In genomic region chr1:183213850-183214249, GRCm38 (mm10) we compare ENCODE assay signal across 23 mouse cellular contexts. TPM values are rescaled to one million over a fixed set of nuclear protein-coding genes. Genes with fewer than 3 reads are reported as not detected.
DNase-seq lines count a peak whose midpoint lies in the region; ATAC-seq and TF ChIP-seq lines count a peak whose summit lies in the region.
"Had no signal": no experiment of that assay in that cellular context is flagged by ENCODE, and none has a peak within 500 bp of the region (broad histone marks: within the 10 kb centered on the region; RNA-seq: fewer than 3 reads in every experiment).

No protein-coding gene starts in this region.

- no peak overlapping the region for H3ac ChIP-seq in myocyte (ENCODE audit: control insufficient read depth, insufficient read length)

- 72% methylated on average over 6 of the region's 6 CpGs for WGBS in liver, embryonic 12.5 days (ENCODE audit: insufficient replicate concordance)

- H3K27ac ChIP-seq in liver, embryonic 12.5 days: peak overlapping the region; percentile 76
- H3K27ac ChIP-seq: embryonic facial prominence, embryonic 15.5 days; forebrain, embryonic 13.5 days; heart, embryonic 10.5 days; hindbrain, embryonic 14.5 days; kidney, embryonic 15.5 days; left cerebral cortex, adult 2 months; limb, embryonic 12.5 days; lung, embryonic 15.5 days; midbrain, embryonic 15.5 days had no signal

- no peak for TF ChIP-seq POLR2A in myocyte (IDR thresholded peaks at IDR 0.05; ENCODE audit: insufficient read length, low read depth)

- peaks cover 24% of the 10 kb centered on the region for H3K4me1 ChIP-seq in liver, embryonic 12.5 days
- H3K4me1 ChIP-seq: lung, embryonic 15.5 days had no signal

- peaks cover 69% of the 10 kb centered on the region for H3K79me2 ChIP-seq in myocyte (ENCODE audit: control insufficient read depth, insufficient read depth)

- H3K9me3 ChIP-seq in liver, embryonic 12.5 days (replicated peaks): no peaks in the 10 kb centered on the region
- H3K9me3 ChIP-seq: embryonic facial prominence, embryonic 15.5 days; forebrain, embryonic 13.5 days; heart, embryonic 10.5 days; kidney, embryonic 15.5 days; limb, embryonic 12.5 days; lung, embryonic 15.5 days; midbrain, embryonic 15.5 days had no signal

- DNase-seq in thymus, postnatal 14 days: peak; percentile 48
- no peak for DNase-seq in thymus, adult 18-20 months
- DNase-seq in c-Kit-negative CD71-positive TER-119-positive erythroid progenitor cells, embryonic 14.5 days (ENCODE audit: low read depth, low spot score): peak; percentile 46
- DNase-seq in adrenal gland, postnatal 4 days (ENCODE audit: low spot score in 2 of 2): no peak
- DNase-seq in frontal cortex, postnatal 10 days (ENCODE audit: low spot score in 2 of 2): no peak
- DNase-seq in right cerebral cortex, postnatal 25 days: no peak
- DNase-seq: adrenal gland, postnatal 10 days; cerebellum, adult 9-11 months; gastrocnemius, postnatal 25 days; heart, postnatal 14 days; spleen, adult 18-20 months had no signal

- H3K9ac ChIP-seq in liver, embryonic 12.5 days: no peak overlapping the region
- H3K9ac ChIP-seq: embryonic facial prominence, embryonic 15.5 days; forebrain, embryonic 13.5 days; hindbrain, embryonic 14.5 days; kidney, embryonic 15.5 days; limb, embryonic 12.5 days; lung, embryonic 15.5 days; midbrain, embryonic 15.5 days had no signal

- ATAC-seq in liver, embryonic 12.5 days: peak; percentile 78
- ATAC-seq: forebrain, embryonic 13.5 days; intestine, embryonic 16.5 days; midbrain, embryonic 15.5 days had no signal

- H3K36me3 ChIP-seq in liver, embryonic 12.5 days: no peaks in the 10 kb centered on the region; the same call in 1 of the 2 replicates
- no peaks in the 10 kb centered on the region for H3K36me3 ChIP-seq in myocyte (ENCODE audit: control insufficient read depth, insufficient read depth)
- H3K36me3 ChIP-seq: kidney, embryonic 15.5 days; lung, embryonic 15.5 days; midbrain, embryonic 15.5 days had no signal

- H3K27me3 ChIP-seq in liver, embryonic 12.5 days (replicated peaks): no peaks in the 10 kb centered on the region
- no peaks in the 10 kb centered on the region for H3K27me3 ChIP-seq in myocyte (ENCODE audit: control insufficient read depth, insufficient read depth, insufficient read length)
- H3K27me3 ChIP-seq: embryonic facial prominence, embryonic 15.5 days; forebrain, embryonic 13.5 days; kidney, embryonic 15.5 days; limb, embryonic 12.5 days; lung, embryonic 15.5 days; midbrain, embryonic 15.5 days had no signal

- 0 out of 2 replicates have a peak overlapping the region, but pooled peaks have one; percentile 1 for H3K4me2 ChIP-seq in liver, embryonic 12.5 days
- no peak overlapping the region for H3K4me2 ChIP-seq in myocyte (ENCODE audit: low read depth)
- H3K4me2 ChIP-seq: embryonic facial prominence, embryonic 15.5 days; forebrain, embryonic 13.5 days; hindbrain, embryonic 14.5 days; kidney, embryonic 15.5 days; limb, embryonic 12.5 days; lung, embryonic 15.5 days; midbrain, embryonic 15.5 days had no signal

- H3K4me3 ChIP-seq in liver, embryonic 12.5 days: no peak overlapping the region
- no peak overlapping the region for H3K4me3 ChIP-seq in myocyte
- H3K4me3 ChIP-seq: embryonic facial prominence, embryonic 15.5 days; forebrain, embryonic 13.5 days; heart, embryonic 10.5 days; kidney, embryonic 15.5 days; left cerebral cortex, adult 2 months; limb, embryonic 12.5 days; lung, embryonic 15.5 days; midbrain, embryonic 15.5 days had no signal

TF ChIP-seq in myocyte, 11 proteins besides CTCF, POLR2A, EP300 and RAD21:
- no peak for TF ChIP-seq E2F4 (IDR thresholded peaks at IDR 0.05; ENCODE audit: insufficient read depth)
- TF ChIP-seq REST (IDR thresholded peaks at IDR 0.05; ENCODE audit: insufficient read depth, insufficient read length): no peak
- TF ChIP-seq SRF (IDR thresholded peaks at IDR 0.05; ENCODE audit: control insufficient read depth, insufficient read length, low read depth): no peak
- TF ChIP-seq MYOG (IDR thresholded peaks at IDR 0.05; ENCODE audit: control insufficient read depth in 1 of 3, insufficient read depth in 1 of 3, insufficient read length in 2 of 3, low read depth in 2 of 3): peak in 1 of 3 experiments; percentile 58
- peak; percentile 1 for TF ChIP-seq TCF12 (IDR thresholded peaks at IDR 0.05; ENCODE audit: insufficient read depth, poor library complexity, severe bottlenecking)
- no peak for TF ChIP-seq USF1 (IDR thresholded peaks at IDR 0.05; ENCODE audit: low read depth)
TF ChIP-seq in myocyte: peak in this region for 2.

RNA-seq across cellular contexts. Expression of gene Disp1, which starts 7.5 kb away (rescaled TPM):
- 4.0 and 5.1 TPM in 2 replicates for polyA plus RNA-seq in liver, embryonic 12.5 days (2016; fragmentation: Nextera tagmentation; extraction: Ambion mirVana)
- 23.5 TPM for polyA plus RNA-seq in myocyte (2012; fragmentation: generic; extraction: Trizol)
- total RNA-seq in adrenal gland, postnatal 4 days (2021): 10 to 100 TPM; 18.7 to 21.7 TPM

Comparison
In these comparisons a context has a peak if more than half of its experiments do, and no peak if none do; other contexts are left out.
1. DNase-seq: peak in thymus, postnatal 14 days (single experiment) and c-Kit-negative CD71-positive TER-119-positive erythroid progenitor cells, embryonic 14.5 days (single experiment); none in thymus, adult 18-20 months (0 of 2), adrenal gland, postnatal 4 days (0 of 2), frontal cortex, postnatal 10 days (0 of 2) and right cerebral cortex, postnatal 25 days (single experiment).